Mouse (Mus musculus) lung, postnatal 0 days (tissue): ENCODE data around the gene Acsm2. TPM values are rescaled to one million over a fixed set of nuclear protein-coding genes. Genes with fewer than 3 reads are reported as not detected.

ENCODE experiments used
- ATAC-seq: fragments of 200-750 bp; cut with Nextera tagmentation; 2 replicates; pipeline ENCODE4 v1.8.0; 2017; ENCODE audit warnings: moderate library complexity
- DNase-seq: peaks from one replicate; pipeline ENCODE4 v3.0.0-alpha.2; 2016; ENCODE audit warnings: low spot score
- H3K27ac ChIP-seq: fragments of 300-500 bp; sonication (generic); 2 replicates; pipeline ENCODE4 v1.5.1; 2014; ENCODE audit warnings: antibody characterized with exemption, mild to moderate bottlenecking, low read length, mixed read lengths
- H3K27me3 ChIP-seq: fragments of 300-500 bp; sonication (generic); replicated peaks from 2 replicates; pipeline ENCODE4 v1.6.1; 2014; ENCODE audit warnings: low read length, mixed read lengths; ENCODE audit not compliant: insufficient read depth
- H3K36me3 ChIP-seq: fragments of 300-500 bp; sonication (generic); 2 replicates; pipeline ENCODE4 v1.6.1; 2014; ENCODE audit warnings: low read length, mixed read lengths; ENCODE audit not compliant: insufficient read depth
- H3K4me1 ChIP-seq: fragments of 300-500 bp; sonication (generic); 2 replicates; pipeline ENCODE4 v1.6.1; 2014; ENCODE audit warnings: antibody characterized with exemption, low read depth, low read length, mixed read lengths; ENCODE audit not compliant: insufficient read depth
- H3K4me2 ChIP-seq: fragments of 300-500 bp; sonication (generic); replicated peaks from 2 replicates; pipeline ENCODE4 v1.6.1; 2014; ENCODE audit warnings: low read depth, mild to moderate bottlenecking, low read length, moderate library complexity, mixed read lengths
- H3K4me3 ChIP-seq: fragments of 300-500 bp; sonication (generic); 2 replicates; pipeline ENCODE4 v1.5.1; 2014; ENCODE audit warnings: low read depth, low read length
- H3K9ac ChIP-seq: fragments of 300-500 bp; sonication (generic); replicated peaks from 2 replicates; pipeline ENCODE4 v1.6.1; 2014; ENCODE audit warnings: low read depth, mild to moderate bottlenecking
- H3K9me3 ChIP-seq: fragments of 300-500 bp; sonication (generic); 2 replicates; pipeline ENCODE4 v1.6.1; 2016; ENCODE audit warnings: low read length, mixed read lengths
- CTCF ChIP-seq: IDR thresholded peaks from 2 replicates; pipeline ENCODE4 v1.5.1; 2016; ENCODE audit warnings: antibody characterized with exemption, mild to moderate bottlenecking
- EP300 ChIP-seq: IDR thresholded peaks from 2 replicates; pipeline ENCODE4 v1.6.1; 2016; ENCODE audit warnings: antibody characterized with exemption, mild to moderate bottlenecking, control low read depth
- WGBS: fragments of 180-500 bp; shearing (Covaris S2); extraction: QIAGEN DNeasy Blood & Tissue Kit; methylation state at CpG from one replicate; pipeline ENCODE4 v1.1.7; 2014; 5-methylcytosine and 5-hydroxymethylcytosine counted together
- polyA plus RNA-seq: library from polyadenylated mRNA; unstranded; fragments of >200 nt; fragmentation: Nextera tagmentation; extraction: Ambion mirVana; gene quantifications from 2 replicates; pipeline ENCODE4 v1.2.1, GENCODE M21; 2015

The Acsm2 gene
- polyA plus RNA-seq, 1 experiment from 2014 or later, result not detected

DNA sequence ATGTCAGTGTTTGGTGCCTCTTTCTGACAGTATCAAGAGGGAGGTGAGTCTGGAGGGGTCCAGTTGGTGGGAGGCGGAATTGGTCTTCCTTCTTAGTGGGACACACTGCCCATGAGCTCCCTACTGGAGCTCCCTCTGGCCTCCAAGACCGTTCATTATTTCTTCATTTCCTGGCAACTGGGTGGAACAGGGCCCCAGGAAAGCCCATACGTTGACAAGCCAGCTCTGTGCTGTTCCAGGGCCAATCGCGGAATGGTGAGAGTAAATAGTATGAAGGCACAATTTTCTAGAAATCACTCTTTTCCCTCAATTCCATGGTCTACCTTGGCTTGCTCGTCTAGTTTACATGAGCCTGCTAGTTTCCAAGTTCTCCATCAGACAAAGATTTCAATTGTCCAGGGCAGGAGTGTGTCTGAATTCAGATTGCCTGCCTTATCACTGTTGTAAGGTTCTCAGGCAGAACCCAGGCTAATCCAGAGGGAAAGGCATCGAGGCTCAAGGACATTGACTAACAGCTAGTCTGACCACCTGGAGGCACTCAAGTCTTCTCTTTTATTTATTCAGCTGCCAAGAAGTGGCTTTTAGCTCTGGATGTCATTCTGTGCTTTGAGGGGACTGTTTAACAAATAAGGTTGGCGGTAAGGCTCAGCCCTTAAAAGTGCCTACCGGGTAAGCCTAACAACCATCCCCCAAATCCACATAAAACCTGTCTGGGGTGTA, 53.8 kb downstream of the Acsm2 start:
- no peaks in the 10 kb centered on the region for H3K36me3 ChIP-seq
- ATAC-seq (peak; percentile 64; the same call in 1 of the 2 replicates), DNase-seq (peak; percentile 52)
- H3K27me3 ChIP-seq, result no peaks in the 10 kb centered on the region
- 41% methylated on average over 9 of the region's 9 CpGs for WGBS
- H3K9me3 ChIP-seq, result no peaks in the 10 kb centered on the region
- no peak overlapping the region for H3K9ac ChIP-seq
- H3K4me3 ChIP-seq, result no peak overlapping the region
- no peaks in the 10 kb centered on the region for H3K4me1 ChIP-seq
- H3K4me2 ChIP-seq, result no peak overlapping the region
- H3K27ac ChIP-seq, result no peak overlapping the region
- TF ChIP-seq EP300 (no peak), CTCF (no peak)

GRCm38 (mm10) chr7:119616531-119616930, 62.4 kb downstream of the Acsm2 start:
- no peak overlapping the region for H3K9ac ChIP-seq
- DNase-seq (no peak), ATAC-seq (no peak)
- H3K36me3 ChIP-seq, result no peaks in the 10 kb centered on the region
- TF ChIP-seq CTCF (no peak), EP300 (no peak)
- no peak overlapping the region for H3K4me2 ChIP-seq
- no peaks in the 10 kb centered on the region for H3K9me3 ChIP-seq
- WGBS, result 32% methylated on average over 1 of the region's 1 CpGs
- no peaks in the 10 kb centered on the region for H3K4me1 ChIP-seq
- no peak overlapping the region for H3K27ac ChIP-seq
- no peak overlapping the region for H3K4me3 ChIP-seq
- no peaks in the 10 kb centered on the region for H3K27me3 ChIP-seq

DNA sequence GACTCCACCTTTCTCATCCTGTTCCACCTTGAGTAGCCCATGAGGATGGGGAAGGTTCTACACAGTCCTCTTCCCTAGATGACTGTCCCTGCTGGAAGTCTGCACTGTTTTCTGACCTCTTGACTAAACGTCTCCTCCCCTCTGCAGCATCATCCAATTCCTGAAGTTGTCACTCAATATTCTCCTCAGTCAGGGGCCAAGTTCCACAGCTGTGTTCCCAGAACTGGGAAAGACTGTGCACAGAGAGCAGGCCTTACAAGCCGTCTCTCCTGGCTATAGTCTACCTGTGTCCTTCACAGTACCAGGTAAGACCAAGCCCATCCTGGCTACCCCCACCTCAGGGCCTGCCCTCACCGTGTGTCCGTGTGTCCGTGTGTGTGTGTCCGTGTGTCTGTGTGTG, 63.5 kb downstream of the Acsm2 start:
- Histone ChIP-seq H3K27me3 (no peaks in the 10 kb centered on the region), H3K4me2 (no peak overlapping the region), H3K4me1 (no peaks in the 10 kb centered on the region), H3K27ac (no peak overlapping the region), H3K4me3 (no peak overlapping the region), H3K9me3 (no peaks in the 10 kb centered on the region), H3K9ac (no peak overlapping the region), H3K36me3 (no peaks in the 10 kb centered on the region)
- WGBS, result 72% methylated on average over 6 of the region's 6 CpGs
- TF ChIP-seq EP300 (no peak), CTCF (no peak)
- DNase-seq (no peak), ATAC-seq (no peak)

- no peak for TF ChIP-seq CTCF
- no peak for TF ChIP-seq EP300
- H3K9me3 ChIP-seq, result no peaks in the 10 kb centered on the region
- DNase-seq, result no peak
- 40% methylated on average over 4 of the region's 4 CpGs for WGBS
- H3K36me3 ChIP-seq, result no peaks in the 10 kb centered on the region
- H3K27ac ChIP-seq, result no peak overlapping the region
- H3K4me3 ChIP-seq, result no peak overlapping the region
- no peak overlapping the region for H3K9ac ChIP-seq
- H3K4me2 ChIP-seq, result no peak overlapping the region
- ATAC-seq, result no peak
- no peaks in the 10 kb centered on the region for H3K4me1 ChIP-seq
- H3K27me3 ChIP-seq, result no peaks in the 10 kb centered on the region
Observed at GRCm38 (mm10) chr7:119618209-119618935, 64.2 kb downstream of the Acsm2 start.

- DNase-seq (no peak), ATAC-seq (no peak)
- Histone ChIP-seq H3K27ac (no peak overlapping the region), H3K4me3 (no peak overlapping the region), H3K9me3 (no peaks in the 10 kb centered on the region), H3K4me1 (no peaks in the 10 kb centered on the region), H3K4me2 (no peak overlapping the region), H3K36me3 (no peaks in the 10 kb centered on the region), H3K9ac (no peak overlapping the region), H3K27me3 (no peaks in the 10 kb centered on the region)
- TF ChIP-seq CTCF (no peak), EP300 (no peak)
Observed at GRCm38 (mm10) chr7:119620157-119620556, 66.0 kb downstream of the Acsm2 start.

DNA sequence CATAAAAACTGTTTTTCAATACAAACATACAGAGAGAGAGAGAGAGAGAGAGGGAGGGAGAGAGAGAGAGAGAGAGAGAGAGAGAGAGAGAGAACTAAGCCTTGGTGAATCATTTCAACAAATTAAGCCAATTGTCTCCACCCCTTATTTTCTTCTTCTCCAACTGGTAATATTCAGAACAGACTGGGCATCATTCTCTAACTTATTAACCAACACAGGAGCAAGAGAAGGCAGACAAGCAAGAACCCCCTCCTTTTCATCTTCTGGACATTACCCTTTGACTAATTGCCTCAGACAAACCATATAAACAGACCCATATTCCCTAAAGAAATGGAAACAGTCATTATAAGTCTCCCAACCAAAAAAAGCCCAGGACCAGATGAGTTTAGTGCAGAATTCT, 84.6 kb downstream of the Acsm2 start:
- H3K27me3 ChIP-seq, result no peaks in the 10 kb centered on the region
- no peaks in the 10 kb centered on the region for H3K4me1 ChIP-seq
- no peak for DNase-seq
- no peak overlapping the region for H3K4me2 ChIP-seq
- no peaks in the 10 kb centered on the region for H3K9me3 ChIP-seq
- no peak overlapping the region for H3K4me3 ChIP-seq
- TF ChIP-seq EP300 (no peak), CTCF (no peak)
- no peak overlapping the region for H3K9ac ChIP-seq
- no peak overlapping the region for H3K27ac ChIP-seq
- no peaks in the 10 kb centered on the region for H3K36me3 ChIP-seq
- ATAC-seq, result no peak
